Mouse (Mus musculus): ENCODE measurements at regions not wholly inside any gene's neighbourhood (a gene's known extent, or its start where the extent isn't known, plus 50 kb on each side); places are given as distances from the start of the nearest gene placed in this dataset.
"Not testable (repeated sequence)": the region's sequence is repeated elsewhere in the genome, so short reads cannot be mapped to it uniquely, and the experiment has no call there.

DNA sequence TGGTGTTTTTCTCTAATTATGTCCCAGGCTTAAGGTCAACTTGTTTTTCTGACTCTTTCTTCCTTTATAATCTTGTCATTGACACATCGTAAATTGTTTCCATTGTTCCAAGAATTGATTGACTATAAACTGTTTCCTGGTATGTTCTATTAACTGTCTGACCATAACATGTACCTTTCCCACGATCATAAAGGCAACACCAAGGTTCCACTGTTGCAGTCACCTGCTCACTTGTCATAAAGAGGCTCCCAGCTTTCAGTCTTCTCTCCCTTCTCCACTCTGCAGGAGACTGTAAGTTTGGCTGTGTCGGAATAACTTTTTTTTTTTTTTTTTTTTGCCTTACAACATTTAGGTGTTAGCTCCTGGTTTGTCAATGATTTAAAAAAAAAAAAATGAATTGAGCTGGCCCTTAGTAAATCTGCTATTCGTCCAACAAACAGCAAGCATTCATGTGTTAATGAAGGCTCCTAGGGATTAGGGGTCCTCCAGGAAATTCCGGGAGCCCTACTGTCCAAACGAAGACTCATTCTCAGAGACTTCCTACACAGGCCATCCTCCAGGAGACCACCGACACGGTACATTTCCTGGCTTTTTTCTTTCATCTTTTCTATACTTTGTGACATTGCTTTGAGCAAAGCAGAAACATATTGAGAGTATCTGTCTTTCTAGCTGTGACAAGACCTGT, 122.2 kb upstream of the Trim24 start:
- DNase-seq (ENCODE audit: low spot score) (no peak), ATAC-seq (ENCODE audit: low FRiP score) (no peak)
- Histone ChIP-seq H3K9ac (ENCODE audit: low read depth, low read length) (no peak overlapping the region), H3K4me2 (replicated peaks; ENCODE audit: low read depth, low read length) (no peak overlapping the region), H3K36me3 (ENCODE audit: control insufficient read depth, insufficient read depth, low read length) (no peaks in the 10 kb centered on the region), H3K9me3 (ENCODE audit: control insufficient read depth, low read length) (no peaks in the 10 kb centered on the region), H3K27me3 (ENCODE audit: control insufficient read depth, insufficient read depth, low read length) (no peaks in the 10 kb centered on the region), H3K4me1 (replicated peaks; ENCODE audit: control insufficient read depth, insufficient read depth, low read length) (no peaks in the 10 kb centered on the region), H3K27ac (ENCODE audit: low read depth, low read length) (no peak overlapping the region), H3K4me3 (ENCODE audit: low read depth, low read length) (no peak overlapping the region)
- 78% methylated on average over 8 of the region's 8 CpGs for WGBS

DNA sequence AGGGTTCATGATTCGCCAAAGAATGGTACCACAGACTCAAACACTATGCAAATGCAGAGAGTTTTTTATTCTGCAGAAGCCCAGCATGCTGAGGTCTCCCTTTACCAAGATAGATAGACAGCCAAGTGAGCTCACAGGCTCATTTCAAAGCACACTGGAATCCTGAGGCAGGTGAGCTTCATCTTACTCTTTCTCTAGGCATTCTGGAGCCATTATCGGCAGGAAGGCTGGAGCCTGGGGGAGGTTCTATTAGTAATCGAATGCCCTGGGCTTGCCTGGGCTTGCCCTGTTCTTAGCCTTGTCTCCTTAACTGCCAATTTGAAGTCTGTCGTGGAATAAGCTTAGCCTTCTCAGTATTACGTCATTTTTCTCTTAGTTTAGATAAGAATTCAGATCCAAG, 121.6 kb upstream of the Trim24 start:
- no peak overlapping the region for H3K4me2 ChIP-seq (replicated peaks; ENCODE audit: low read depth, low read length)
- no peaks in the 10 kb centered on the region for H3K4me1 ChIP-seq (replicated peaks; ENCODE audit: control insufficient read depth, insufficient read depth, low read length)
- no peak overlapping the region for H3K4me3 ChIP-seq (ENCODE audit: low read depth, low read length)
- DNase-seq (ENCODE audit: low spot score): no peak
- no peaks in the 10 kb centered on the region for H3K9me3 ChIP-seq (ENCODE audit: control insufficient read depth, low read length)
- no peak for ATAC-seq (ENCODE audit: low FRiP score)
- WGBS: 88% methylated on average over 5 of the region's 5 CpGs
- no peaks in the 10 kb centered on the region for H3K27me3 ChIP-seq (ENCODE audit: control insufficient read depth, insufficient read depth, low read length)
- H3K9ac ChIP-seq (ENCODE audit: low read depth, low read length): no peak overlapping the region
- H3K27ac ChIP-seq (ENCODE audit: low read depth, low read length): no peak overlapping the region
- no peaks in the 10 kb centered on the region for H3K36me3 ChIP-seq (ENCODE audit: control insufficient read depth, insufficient read depth, low read length)

DNA sequence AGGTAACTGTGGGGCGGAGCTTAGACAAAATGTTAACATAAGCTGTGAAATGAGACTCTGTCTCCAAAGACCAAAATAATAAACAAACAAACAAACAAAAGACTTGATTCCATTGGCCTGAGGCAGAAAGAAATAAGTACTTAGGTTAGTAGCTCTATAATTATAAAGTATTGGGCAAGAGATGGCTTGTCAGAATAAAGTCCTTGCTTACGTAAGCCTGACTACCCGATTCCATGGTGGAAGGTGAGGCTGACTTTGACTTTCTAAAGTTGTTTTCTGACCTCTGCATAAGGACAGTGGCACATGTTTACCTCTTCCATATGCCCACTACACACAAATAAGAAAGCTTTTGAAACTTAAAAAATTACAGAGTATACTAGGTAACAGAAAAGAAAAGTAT, 120.3 kb upstream of the Trim24 start:
- ATAC-seq (ENCODE audit: low FRiP score): no peak
- no peak for DNase-seq (ENCODE audit: low spot score)
- H3K27ac ChIP-seq (ENCODE audit: low read depth, low read length): no peak overlapping the region
- H3K9me3 ChIP-seq (ENCODE audit: control insufficient read depth, low read length): no peaks in the 10 kb centered on the region
- 98% methylated on average over 3 of the region's 3 CpGs for WGBS
- H3K4me1 ChIP-seq (replicated peaks; ENCODE audit: control insufficient read depth, insufficient read depth, low read length): no peaks in the 10 kb centered on the region
- H3K27me3 ChIP-seq (ENCODE audit: control insufficient read depth, insufficient read depth, low read length): no peaks in the 10 kb centered on the region
- no peaks in the 10 kb centered on the region for H3K36me3 ChIP-seq (ENCODE audit: control insufficient read depth, insufficient read depth, low read length)
- no peak overlapping the region for H3K4me2 ChIP-seq (replicated peaks; ENCODE audit: low read depth, low read length)
- no peak overlapping the region for H3K9ac ChIP-seq (ENCODE audit: low read depth, low read length)
- H3K4me3 ChIP-seq (ENCODE audit: low read depth, low read length): no peak overlapping the region

DNA sequence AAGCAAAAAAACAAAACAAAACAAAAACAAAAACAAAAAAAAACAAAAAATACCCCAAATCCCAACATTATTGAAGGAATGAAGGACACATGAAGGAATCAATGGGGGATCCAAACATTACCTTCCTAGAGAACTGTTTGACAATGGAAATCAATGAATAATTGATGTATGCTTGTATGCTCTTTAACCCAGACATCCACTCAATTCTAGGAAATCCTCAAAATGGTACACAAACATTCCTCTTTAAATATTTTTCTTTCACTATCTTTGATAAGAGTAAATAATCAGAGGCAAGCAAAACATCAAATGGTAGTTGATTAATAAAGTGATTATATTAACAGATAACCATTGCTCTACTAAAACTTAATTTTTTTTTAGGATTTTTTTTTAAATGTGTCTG, 118.9 kb upstream of the Trim24 start:
- Histone ChIP-seq H3K4me3 (ENCODE audit: low read depth, low read length) (no peak overlapping the region), H3K9ac (ENCODE audit: low read depth, low read length) (no peak overlapping the region), H3K27me3 (ENCODE audit: control insufficient read depth, insufficient read depth, low read length) (no peaks in the 10 kb centered on the region), H3K27ac (ENCODE audit: low read depth, low read length) (no peak overlapping the region), H3K4me2 (replicated peaks; ENCODE audit: low read depth, low read length) (no peak overlapping the region), H3K36me3 (ENCODE audit: control insufficient read depth, insufficient read depth, low read length) (no peaks in the 10 kb centered on the region), H3K9me3 (ENCODE audit: control insufficient read depth, low read length) (no peaks in the 10 kb centered on the region), H3K4me1 (replicated peaks; ENCODE audit: control insufficient read depth, insufficient read depth, low read length) (no peaks in the 10 kb centered on the region)
- ATAC-seq (ENCODE audit: low FRiP score) (no peak), DNase-seq (ENCODE audit: low spot score) (no peak)

DNA sequence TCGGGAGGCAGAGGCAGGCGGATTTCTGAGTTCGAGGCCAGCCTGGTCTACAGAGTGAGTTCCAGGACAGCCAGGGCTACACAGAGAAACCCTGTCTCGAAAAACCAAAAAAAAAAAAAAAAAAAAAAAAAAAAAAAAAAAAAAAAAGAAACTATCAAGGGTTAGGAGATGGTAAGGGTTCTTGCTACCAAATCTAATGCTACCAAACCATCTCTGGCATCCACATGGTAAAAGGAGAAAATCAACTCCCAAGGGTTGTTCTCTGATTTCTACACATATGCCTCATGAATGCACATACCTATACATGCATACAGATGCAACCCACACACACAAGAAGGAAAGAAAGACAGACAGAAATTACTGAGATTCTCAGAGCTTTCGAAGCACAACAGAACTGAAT, 109.6 kb upstream of the Trim24 start:
- not testable (repeated sequence) for H3K36me3 ChIP-seq (ENCODE audit: control insufficient read depth, insufficient read depth, low read length); H3K4me1 ChIP-seq (replicated peaks; ENCODE audit: control insufficient read depth, insufficient read depth, low read length); H3K27ac ChIP-seq (ENCODE audit: low read depth, low read length); DNase-seq (ENCODE audit: low spot score); H3K9ac ChIP-seq (ENCODE audit: low read depth, low read length); H3K4me3 ChIP-seq (ENCODE audit: low read depth, low read length); H3K9me3 ChIP-seq (ENCODE audit: control insufficient read depth, low read length); ATAC-seq (ENCODE audit: low FRiP score); H3K27me3 ChIP-seq (ENCODE audit: control insufficient read depth, insufficient read depth, low read length); H3K4me2 ChIP-seq (replicated peaks; ENCODE audit: low read depth, low read length)
- WGBS: 92% methylated on average over 4 of the region's 5 CpGs

DNA sequence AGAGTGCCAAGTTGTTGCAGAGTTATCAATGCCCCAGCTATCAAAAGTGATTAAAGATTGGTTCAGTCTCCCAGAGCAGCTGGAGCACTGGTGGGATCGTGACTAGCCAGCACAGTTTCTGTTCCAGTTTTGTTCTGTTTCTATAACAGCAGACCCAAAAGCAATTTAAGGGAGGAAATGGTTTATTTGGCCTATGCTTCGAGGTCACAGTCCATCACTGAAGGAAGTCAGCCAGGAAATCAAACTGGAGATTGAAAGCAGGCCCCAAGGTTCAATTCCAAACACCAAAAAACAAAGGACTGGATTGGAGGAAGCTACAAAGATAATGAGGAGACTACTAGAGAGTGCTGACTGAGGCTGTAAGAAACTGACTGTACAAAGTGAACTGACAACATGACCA, 107.6 kb upstream of the Trim24 start:
- H3K27ac ChIP-seq (ENCODE audit: low read depth, low read length): no peak overlapping the region
- H3K4me3 ChIP-seq (ENCODE audit: low read depth, low read length): no peak overlapping the region
- no peak for DNase-seq (ENCODE audit: low spot score)
- H3K36me3 ChIP-seq (ENCODE audit: control insufficient read depth, insufficient read depth, low read length): no peaks in the 10 kb centered on the region
- no peaks in the 10 kb centered on the region for H3K4me1 ChIP-seq (replicated peaks; ENCODE audit: control insufficient read depth, insufficient read depth, low read length)
- H3K4me2 ChIP-seq (replicated peaks; ENCODE audit: low read depth, low read length): no peak overlapping the region
- H3K9ac ChIP-seq (ENCODE audit: low read depth, low read length): no peak overlapping the region
- H3K9me3 ChIP-seq (ENCODE audit: control insufficient read depth, low read length): no peaks in the 10 kb centered on the region
- no peaks in the 10 kb centered on the region for H3K27me3 ChIP-seq (ENCODE audit: control insufficient read depth, insufficient read depth, low read length)
- no peak for ATAC-seq (ENCODE audit: low FRiP score)
- WGBS: 68% methylated on average over 2 of the region's 2 CpGs

DNA sequence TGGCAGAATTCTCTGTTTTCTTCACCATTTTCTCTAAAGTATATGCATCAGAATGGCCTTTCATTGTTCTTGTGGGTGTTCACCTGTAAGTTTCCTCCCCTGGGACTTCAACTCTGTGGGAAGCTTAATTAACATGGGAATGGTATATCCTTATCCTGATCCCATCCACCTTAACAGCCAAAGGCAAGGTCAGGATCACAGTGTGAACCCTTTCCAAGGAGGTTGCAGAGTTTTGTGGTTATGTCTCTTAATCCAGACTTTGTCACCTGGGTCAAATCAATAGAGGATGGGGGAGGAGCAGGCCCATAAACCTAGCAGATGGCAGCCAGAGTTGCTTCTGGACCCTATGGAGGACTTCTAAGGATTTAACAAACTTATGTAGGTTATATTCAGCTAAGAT, 102.9 kb upstream of the Trim24 start:
- H3K9me3 ChIP-seq (ENCODE audit: control insufficient read depth, low read length): no peaks in the 10 kb centered on the region
- H3K4me2 ChIP-seq (replicated peaks; ENCODE audit: low read depth, low read length): no peak overlapping the region
- H3K27me3 ChIP-seq (ENCODE audit: control insufficient read depth, insufficient read depth, low read length): no peaks in the 10 kb centered on the region
- H3K4me1 ChIP-seq (replicated peaks; ENCODE audit: control insufficient read depth, insufficient read depth, low read length): no peaks in the 10 kb centered on the region
- no peak overlapping the region for H3K27ac ChIP-seq (ENCODE audit: low read depth, low read length)
- no peak overlapping the region for H3K9ac ChIP-seq (ENCODE audit: low read depth, low read length)
- ATAC-seq (ENCODE audit: low FRiP score) (no peak), DNase-seq (ENCODE audit: low spot score) (no peak)
- no peaks in the 10 kb centered on the region for H3K36me3 ChIP-seq (ENCODE audit: control insufficient read depth, insufficient read depth, low read length)
- H3K4me3 ChIP-seq (ENCODE audit: low read depth, low read length): no peak overlapping the region

DNA sequence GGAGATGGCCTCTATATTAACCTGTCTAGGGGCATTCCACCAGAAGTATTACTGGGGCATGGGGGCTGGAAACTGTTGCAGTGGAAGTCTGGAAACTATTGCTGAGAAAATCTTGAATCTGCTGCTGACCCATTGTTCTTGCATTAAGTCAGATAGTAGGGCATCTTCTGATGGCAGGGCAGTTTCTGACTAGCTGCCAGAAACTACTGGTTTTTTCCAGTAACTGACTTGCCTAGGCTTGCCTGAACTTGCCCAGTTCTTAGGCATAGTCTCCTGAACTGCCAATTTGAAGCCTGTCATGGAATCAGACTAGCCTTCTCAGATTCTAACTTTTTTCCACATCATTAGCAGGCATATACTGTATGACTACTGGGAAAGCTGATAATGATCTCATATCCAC, 97.3 kb upstream of the Trim24 start:
- Histone ChIP-seq H3K36me3 (ENCODE audit: control insufficient read depth, insufficient read depth, low read length) (no peaks in the 10 kb centered on the region), H3K9me3 (ENCODE audit: control insufficient read depth, low read length) (no peaks in the 10 kb centered on the region), H3K4me2 (replicated peaks; ENCODE audit: low read depth, low read length) (no peak overlapping the region), H3K4me1 (replicated peaks; ENCODE audit: control insufficient read depth, insufficient read depth, low read length) (no peaks in the 10 kb centered on the region), H3K4me3 (ENCODE audit: low read depth, low read length) (no peak overlapping the region), H3K9ac (ENCODE audit: low read depth, low read length) (no peak overlapping the region), H3K27ac (ENCODE audit: low read depth, low read length) (no peak overlapping the region), H3K27me3 (ENCODE audit: control insufficient read depth, insufficient read depth, low read length) (no peaks in the 10 kb centered on the region)
- DNase-seq (ENCODE audit: low spot score): no peak
- no peak for ATAC-seq (ENCODE audit: low FRiP score)

DNA sequence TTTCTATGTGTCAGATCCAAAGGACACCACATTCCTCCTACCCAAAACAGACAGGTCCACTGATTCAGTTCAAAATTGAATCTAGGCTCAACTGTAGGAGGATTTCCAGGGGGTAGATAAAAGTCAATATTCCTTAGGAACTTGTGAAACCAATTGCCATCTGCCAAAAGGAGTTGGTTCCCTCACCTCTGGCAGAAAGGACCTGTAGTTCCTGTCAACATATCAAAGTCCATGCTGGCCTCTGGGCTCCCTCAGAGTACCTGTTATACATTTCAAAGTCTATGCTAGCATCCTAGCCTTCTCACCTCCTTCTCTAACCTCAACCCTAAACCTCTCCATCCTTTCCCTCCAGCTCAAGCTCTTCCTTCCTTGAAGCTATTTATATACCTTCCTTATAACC, 95.5 kb upstream of the Trim24 start:
- no peak for ATAC-seq (ENCODE audit: low FRiP score)
- no peak overlapping the region for H3K4me2 ChIP-seq (replicated peaks; ENCODE audit: low read depth, low read length)
- H3K27ac ChIP-seq (ENCODE audit: low read depth, low read length): no peak overlapping the region
- no peak for DNase-seq (ENCODE audit: low spot score)
- H3K9me3 ChIP-seq (ENCODE audit: control insufficient read depth, low read length): no peaks in the 10 kb centered on the region
- H3K4me1 ChIP-seq (replicated peaks; ENCODE audit: control insufficient read depth, insufficient read depth, low read length): no peaks in the 10 kb centered on the region
- no peaks in the 10 kb centered on the region for H3K27me3 ChIP-seq (ENCODE audit: control insufficient read depth, insufficient read depth, low read length)
- H3K4me3 ChIP-seq (ENCODE audit: low read depth, low read length): no peak overlapping the region
- no peak overlapping the region for H3K9ac ChIP-seq (ENCODE audit: low read depth, low read length)
- no peaks in the 10 kb centered on the region for H3K36me3 ChIP-seq (ENCODE audit: control insufficient read depth, insufficient read depth, low read length)

Data from hindbrain, embryonic 11.5 days (tissue).